Mouse (Mus musculus): Measurements from ENCODE around the gene Camk1d. TPM values are rescaled to one million over a fixed set of nuclear protein-coding genes. Genes with fewer than 3 reads are reported as not detected.
A peak's percentile ranks its signal among the peaks of the same experiment; 100 is the strongest.

Gene Camk1d
- polyA plus RNA-seq, 1 experiment from 2014 or later: 6.7 TPM

- TF ChIP-seq EP300 (optimal IDR thresholded peaks at IDR 0.05) (no peak), CTCF (IDR thresholded peaks at IDR 0.05; ENCODE audit: low read depth) (no peak)
- ATAC-seq (ENCODE audit: low FRiP score, low TSS enrichment) (0 out of 2 replicates have a peak, but pooled peaks have one; percentile 21), DNase-seq (ENCODE audit: low spot score) (no peak)
- Histone ChIP-seq H3K9ac (ENCODE audit: low read length) (no peak overlapping the region), H3K36me3 (ENCODE audit: control insufficient read depth, insufficient read depth, low read length) (no peaks in the 10 kb centered on the region), H3K27me3 (ENCODE audit: control insufficient read depth, insufficient read depth, low read length) (no peaks in the 10 kb centered on the region), H3K4me2 (replicated peaks; ENCODE audit: low read depth) (no peak overlapping the region), H3K27ac (replicated peaks) (no peak overlapping the region; the same call in 1 of the 2 replicates), H3K9me3 (ENCODE audit: control insufficient read depth, low read length) (no peaks in the 10 kb centered on the region), H3K4me1 (replicated peaks; ENCODE audit: control insufficient read depth, insufficient read depth) (no peaks in the 10 kb centered on the region), H3K4me3 (ENCODE audit: low read depth, low read length) (no peak overlapping the region)
- 75% methylated on average over 8 of the region's 8 CpGs for WGBS
Measured at GRCm38 (mm10) chr2:5595356-5596191, 118.7 kb downstream of the Camk1d start.

- H3K4me3 ChIP-seq (ENCODE audit: low read depth, low read length): no peak overlapping the region
- no peaks in the 10 kb centered on the region for H3K4me1 ChIP-seq (replicated peaks; ENCODE audit: control insufficient read depth, insufficient read depth)
- no peaks in the 10 kb centered on the region for H3K36me3 ChIP-seq (ENCODE audit: control insufficient read depth, insufficient read depth, low read length)
- H3K9me3 ChIP-seq (ENCODE audit: control insufficient read depth, low read length): no peaks in the 10 kb centered on the region
- no peak for ATAC-seq (ENCODE audit: low FRiP score, low TSS enrichment)
- H3K4me2 ChIP-seq (replicated peaks; ENCODE audit: low read depth): no peak overlapping the region
- H3K27ac ChIP-seq (replicated peaks): no peak overlapping the region
- no peak overlapping the region for H3K9ac ChIP-seq (ENCODE audit: low read length)
- DNase-seq (ENCODE audit: low spot score): no peak
- no peaks in the 10 kb centered on the region for H3K27me3 ChIP-seq (ENCODE audit: control insufficient read depth, insufficient read depth, low read length)
- 78% methylated on average over 6 of the region's 6 CpGs for WGBS
- TF ChIP-seq CTCF (IDR thresholded peaks at IDR 0.05; ENCODE audit: low read depth): no peak
- no peak for TF ChIP-seq EP300 (optimal IDR thresholded peaks at IDR 0.05)
Measured at GRCm38 (mm10) chr2:5592461-5593136, 121.7 kb downstream of the Camk1d start.

GRCm38 (mm10) chr2:5590074-5590473 is 124.2 kb downstream of the Camk1d start:
- ATAC-seq (ENCODE audit: low FRiP score, low TSS enrichment) (no peak), DNase-seq (ENCODE audit: low spot score) (peak; percentile 19)
- WGBS: 60% methylated on average over 5 of the region's 5 CpGs
- TF ChIP-seq EP300 (optimal IDR thresholded peaks at IDR 0.05) (no peak), CTCF (IDR thresholded peaks at IDR 0.05; ENCODE audit: low read depth) (no peak)
- Histone ChIP-seq H3K27ac (replicated peaks) (no peak overlapping the region), H3K27me3 (ENCODE audit: control insufficient read depth, insufficient read depth, low read length) (no peaks in the 10 kb centered on the region), H3K4me2 (replicated peaks; ENCODE audit: low read depth) (no peak overlapping the region), H3K9me3 (ENCODE audit: control insufficient read depth, low read length) (no peaks in the 10 kb centered on the region), H3K4me3 (ENCODE audit: low read depth, low read length) (no peak overlapping the region), H3K9ac (ENCODE audit: low read length) (no peak overlapping the region), H3K4me1 (replicated peaks; ENCODE audit: control insufficient read depth, insufficient read depth) (no peaks in the 10 kb centered on the region), H3K36me3 (ENCODE audit: control insufficient read depth, insufficient read depth, low read length) (no peaks in the 10 kb centered on the region)

GRCm38 (mm10) chr2:5589163-5589562 is 125.2 kb downstream of the Camk1d start:
- H3K27me3 ChIP-seq (ENCODE audit: control insufficient read depth, insufficient read depth, low read length): no peaks in the 10 kb centered on the region
- no peak for ATAC-seq (ENCODE audit: low FRiP score, low TSS enrichment)
- no peaks in the 10 kb centered on the region for H3K36me3 ChIP-seq (ENCODE audit: control insufficient read depth, insufficient read depth, low read length)
- H3K9me3 ChIP-seq (ENCODE audit: control insufficient read depth, low read length): no peaks in the 10 kb centered on the region
- no peaks in the 10 kb centered on the region for H3K4me1 ChIP-seq (replicated peaks; ENCODE audit: control insufficient read depth, insufficient read depth)
- no peak overlapping the region for H3K9ac ChIP-seq (ENCODE audit: low read length)
- no peak for TF ChIP-seq EP300 (optimal IDR thresholded peaks at IDR 0.05)
- no peak for TF ChIP-seq CTCF (IDR thresholded peaks at IDR 0.05; ENCODE audit: low read depth)
- no peak overlapping the region for H3K4me3 ChIP-seq (ENCODE audit: low read depth, low read length)
- WGBS: 71% methylated on average over 5 of the region's 5 CpGs
- H3K4me2 ChIP-seq (replicated peaks; ENCODE audit: low read depth): no peak overlapping the region
- no peak overlapping the region for H3K27ac ChIP-seq (replicated peaks)
- DNase-seq (ENCODE audit: low spot score): no peak

- no peak overlapping the region for H3K9ac ChIP-seq (ENCODE audit: low read length)
- H3K4me3 ChIP-seq (ENCODE audit: low read depth, low read length): no peak overlapping the region
- ATAC-seq (ENCODE audit: low FRiP score, low TSS enrichment): no peak
- TF ChIP-seq EP300 (optimal IDR thresholded peaks at IDR 0.05): no peak
- no peak for TF ChIP-seq CTCF (IDR thresholded peaks at IDR 0.05; ENCODE audit: low read depth)
- no peaks in the 10 kb centered on the region for H3K4me1 ChIP-seq (replicated peaks; ENCODE audit: control insufficient read depth, insufficient read depth)
- no peaks in the 10 kb centered on the region for H3K9me3 ChIP-seq (ENCODE audit: control insufficient read depth, low read length)
- 93% methylated on average over 8 of the region's 8 CpGs for WGBS
- DNase-seq (ENCODE audit: low spot score): no peak
- H3K36me3 ChIP-seq (ENCODE audit: control insufficient read depth, insufficient read depth, low read length): no peaks in the 10 kb centered on the region
- H3K4me2 ChIP-seq (replicated peaks; ENCODE audit: low read depth): no peak overlapping the region
- H3K27me3 ChIP-seq (ENCODE audit: control insufficient read depth, insufficient read depth, low read length): no peaks in the 10 kb centered on the region
- H3K27ac ChIP-seq (replicated peaks): no peak overlapping the region
Measured at GRCm38 (mm10) chr2:5588329-5588982, 125.9 kb downstream of the Camk1d start.
